Mouse (Mus musculus) testis, adult 10 weeks (tissue): ENCODE results near the gene Rnf7. TPM values are rescaled to one million over a fixed set of nuclear protein-coding genes. Genes with fewer than 3 reads are reported as not detected.

Experiments used
- polyA plus RNA-seq: library from polyadenylated mRNA; stranded (reverse); fragments of 350-450 nt; fragmentation: Illumina TruSeq; extraction: RNeasy Lipid Tissue Mini Kit (QIAGEN cat#74804); gene quantifications from one replicate; pipeline ENCODE4 v1.2.3, GENCODE M21; 2014; ENCODE audit warnings: low read depth, low replicate concordance

The Rnf7 gene
- polyA plus RNA-seq: 209 TPM

DNA sequence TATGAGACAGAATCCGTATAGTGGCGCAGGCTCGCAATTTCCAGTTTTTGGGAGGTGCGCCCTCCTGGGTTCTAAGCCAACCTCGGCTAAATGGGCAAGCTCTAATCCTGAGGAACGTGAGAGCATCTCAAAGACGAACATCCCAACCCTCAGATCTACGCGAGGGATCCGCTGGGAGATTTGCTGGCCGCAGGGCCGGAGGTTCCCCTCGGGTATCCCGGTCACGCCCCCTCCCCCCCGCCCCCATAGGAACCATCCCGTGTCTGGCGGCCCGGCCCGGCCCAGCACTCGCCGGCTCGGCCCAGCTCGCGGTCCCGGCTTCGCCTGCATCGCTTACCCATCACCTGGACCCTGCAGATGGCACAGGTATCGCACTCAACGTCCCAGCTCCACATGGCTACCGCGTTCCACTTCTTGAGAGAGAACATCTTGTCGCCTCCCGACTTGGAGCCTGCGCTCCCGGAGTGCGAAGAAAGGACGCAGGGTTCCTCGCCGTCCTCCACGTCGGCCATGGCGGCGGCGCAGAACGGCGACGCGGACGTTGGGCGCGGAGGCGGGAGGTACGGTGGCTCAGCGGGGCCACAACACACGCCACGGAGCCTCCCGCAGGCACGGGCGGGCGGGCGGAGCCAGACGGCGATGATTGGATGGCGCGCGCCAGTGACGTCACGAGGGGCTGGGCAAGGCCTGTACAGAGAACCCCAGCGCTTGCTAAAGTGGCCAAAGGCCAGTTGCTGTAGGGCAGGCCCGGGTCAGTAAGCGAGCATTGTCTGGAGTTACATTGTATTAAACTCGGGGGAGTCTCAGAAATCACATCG lies at the start of gene Rnf7:
Gene Rnf7 (minus strand): TSS at position 605 of the 818 bp plus-strand sequence.

DNA sequence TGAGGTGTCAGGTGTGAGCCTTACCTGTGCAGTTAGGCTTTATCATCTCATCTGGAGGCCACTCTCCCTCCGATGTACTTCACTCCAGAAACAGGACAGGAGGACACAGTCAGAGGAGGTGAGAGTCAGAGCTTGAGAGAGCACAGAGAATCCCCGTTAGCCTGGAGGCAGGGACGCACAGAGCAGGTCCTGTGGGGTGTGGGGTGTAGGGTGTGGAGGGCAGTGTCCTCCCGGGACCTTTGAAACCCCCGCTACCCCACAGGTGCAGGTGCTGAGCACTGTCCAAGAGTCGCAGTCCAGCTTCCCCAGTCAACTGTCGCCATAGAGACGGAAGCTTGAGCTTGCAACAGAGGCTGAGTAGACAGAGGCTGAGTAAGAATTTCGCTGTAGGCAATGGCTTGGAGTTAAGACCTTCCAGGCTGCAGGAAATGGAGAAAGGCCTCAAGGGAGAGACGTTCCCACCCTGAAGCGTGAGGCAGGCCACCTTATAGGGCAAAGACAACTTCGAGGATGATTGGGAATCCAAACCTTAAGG lies 46.6 kb upstream of the Rnf7 start, which contains the start of gene Gm28729:
Gene Gm28729 (minus strand): TSS at position 293 of the 535 bp plus-strand sequence.

Other genes with a start within 250 kb of the Rnf7 start
- gene Atp1b3, start 114.2 kb downstream of the Rnf7 start, polyA plus RNA-seq: 651 TPM
- 3.1 TPM for gene Gm28729, start 46.6 kb upstream of the Rnf7 start, polyA plus RNA-seq
- 18.4 TPM for gene Rasa2, start 152.9 kb upstream of the Rnf7 start, polyA plus RNA-seq